Mouse (Mus musculus) testis, adult 2 months (tissue): ENCODE results near the gene Hist3h2ba.

ENCODE experiments used
- CTCF ChIP-seq: fragments of 200-500 bp; IDR thresholded peaks from 2 replicates; pipeline ENCODE4 v1.5.1; 2012; ENCODE audit warnings: low read depth, mild to moderate bottlenecking, inconsistent platforms, low read length, moderate library complexity; ENCODE audit not compliant: control insufficient read depth, insufficient read depth, insufficient replicate concordance
- POLR2A ChIP-seq: fragments of 200-500 bp; IDR thresholded peaks from 2 replicates; pipeline ENCODE4 v1.6.1; 2012; ENCODE audit warnings: low read depth, mild to moderate bottlenecking, inconsistent platforms, low read length, moderate library complexity; ENCODE audit not compliant: control insufficient read depth

DNA sequence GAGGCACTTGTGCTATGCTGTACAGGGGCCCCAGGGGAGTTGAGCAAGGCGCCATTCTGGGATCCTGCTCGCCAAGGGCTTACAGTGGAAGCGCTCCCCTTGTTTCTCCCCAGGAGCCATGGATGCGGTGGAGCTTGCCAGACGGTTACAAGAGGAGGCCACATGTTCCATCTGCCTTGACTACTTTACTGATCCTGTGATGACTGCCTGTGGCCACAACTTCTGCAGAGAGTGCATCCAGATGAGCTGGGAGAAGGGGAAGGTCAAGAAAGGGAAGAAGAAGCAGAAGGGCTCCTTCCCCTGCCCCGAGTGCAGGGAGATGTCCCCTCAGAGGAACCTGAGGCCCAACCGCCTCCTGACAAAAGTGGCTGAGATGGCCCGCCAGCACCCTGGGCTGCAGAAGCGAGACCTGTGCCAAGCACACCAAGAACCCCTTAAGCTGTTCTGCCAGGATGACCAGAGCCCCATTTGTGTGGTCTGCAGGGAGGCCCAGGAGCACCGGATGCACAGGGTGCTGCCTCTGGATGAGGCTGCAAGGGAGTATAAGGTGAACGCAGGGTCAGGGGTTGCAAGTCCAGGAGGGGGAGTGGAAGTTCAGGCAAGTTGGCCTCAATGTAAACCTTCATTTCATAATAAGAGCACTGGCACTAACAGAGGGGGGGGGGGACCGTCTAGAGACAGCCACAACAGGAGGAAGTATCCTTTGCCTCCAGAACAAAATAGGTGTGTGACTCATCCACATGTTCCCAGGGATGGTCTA, 16.5 kb downstream of the Hist3h2ba start:
- TF ChIP-seq CTCF (no peak), POLR2A (no peak)
